Mouse (Mus musculus) embryonic facial prominence, embryonic 12.5 days (tissue): Measurements from ENCODE around the gene Qrich1. TPM values are rescaled to one million over a fixed set of nuclear protein-coding genes. Genes with fewer than 3 reads are reported as not detected.

Experiments used
- ATAC-seq: fragments of 200-750 bp; cut with Nextera tagmentation; 2 replicates; pipeline ENCODE4 v1.8.0; 2017; ENCODE audit not compliant: insufficient number of reproducible peaks, insufficient read depth, low FRiP score, low TSS enrichment
- H3K27ac ChIP-seq: fragments of 300-500 bp; sonication (generic); 2 replicates; pipeline ENCODE4 v1.5.1; 2016; ENCODE audit warnings: mild to moderate bottlenecking
- H3K27me3 ChIP-seq: fragments of 300-500 bp; sonication (generic); 2 replicates; pipeline ENCODE4 v1.6.1; 2016; ENCODE audit warnings: mild to moderate bottlenecking, moderate library complexity
- H3K36me3 ChIP-seq: fragments of 300-500 bp; sonication (generic); 2 replicates; pipeline ENCODE4 v1.6.1; 2016; ENCODE audit warnings: mild to moderate bottlenecking
- H3K4me1 ChIP-seq: fragments of 300-500 bp; sonication (generic); 2 replicates; pipeline ENCODE4 v1.6.1; 2016
- H3K4me2 ChIP-seq: fragments of 300-500 bp; sonication (generic); replicated peaks from 2 replicates; pipeline ENCODE4 v1.6.1; 2016; ENCODE audit warnings: mild to moderate bottlenecking, moderate library complexity
- H3K4me3 ChIP-seq: fragments of 300-500 bp; sonication (generic); 2 replicates; pipeline ENCODE4 v1.5.1; 2016; ENCODE audit warnings: mild to moderate bottlenecking
- H3K9ac ChIP-seq: fragments of 300-500 bp; sonication (generic); 2 replicates; pipeline ENCODE4 v1.6.1; 2016; ENCODE audit warnings: mild to moderate bottlenecking, moderate library complexity
- H3K9me3 ChIP-seq: fragments of 300-500 bp; sonication (generic); 2 replicates; pipeline ENCODE4 v1.6.1; 2016; ENCODE audit warnings: mild to moderate bottlenecking, moderate library complexity
- WGBS: fragments of 180-500 bp; shearing (Covaris S2); methylation state at CpG from one replicate; pipeline ENCODE4 v1.1.7; 2016; 5-methylcytosine and 5-hydroxymethylcytosine counted together
- polyA plus RNA-seq: library from polyadenylated mRNA; unstranded; fragments of >200 nt; fragmentation: Nextera tagmentation; extraction: Ambion mirVana; gene quantifications from 2 replicates; pipeline ENCODE4 v1.2.1, GENCODE M21; 2016

Gene Qrich1
- polyA plus RNA-seq, 1 experiment from 2014 or later: 160 TPM

DNA sequence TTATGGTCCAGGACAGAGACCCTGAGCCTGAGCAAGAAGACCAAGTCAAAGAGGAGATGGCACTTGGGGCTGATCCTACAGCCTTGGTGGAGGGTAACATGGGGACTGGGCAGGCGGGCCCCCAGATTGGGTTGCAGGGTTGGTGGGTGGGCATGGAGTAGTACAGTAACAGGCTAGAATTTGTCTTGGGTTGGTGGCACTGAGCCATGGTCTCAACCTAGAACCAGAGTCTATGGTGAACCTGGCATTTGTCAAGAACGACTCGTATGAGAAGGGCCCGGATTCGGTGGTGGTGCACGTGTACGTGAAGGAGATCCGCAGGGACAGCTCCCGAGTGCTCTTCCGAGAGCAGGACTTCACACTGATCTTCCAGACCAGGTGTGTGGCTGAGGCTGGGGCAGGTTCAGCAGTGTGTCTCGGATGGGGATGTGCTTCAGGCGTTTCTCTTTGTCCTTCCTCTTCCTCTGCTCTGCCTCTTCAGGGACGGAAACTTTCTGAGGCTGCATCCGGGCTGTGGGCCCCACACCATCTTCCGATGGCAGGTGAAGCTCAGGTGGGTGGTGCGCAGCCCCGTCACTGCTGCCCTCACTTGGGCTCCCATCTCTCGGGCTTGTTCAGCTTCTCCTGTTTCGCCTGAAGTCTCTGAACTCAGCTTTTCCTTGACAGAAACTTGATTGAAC, 22.3 kb upstream of the Qrich1 start:
- WGBS: 96% methylated on average over 19 of the region's 19 CpGs
- Histone ChIP-seq H3K27me3 (no peaks in the 10 kb centered on the region), H3K27ac (no peak overlapping the region), H3K9me3 (no peaks in the 10 kb centered on the region), H3K36me3 (peaks cover 80% of the 10 kb centered on the region), H3K4me1 (peaks cover 14% of the 10 kb centered on the region), H3K9ac (no peak overlapping the region), H3K4me2 (no peak overlapping the region), H3K4me3 (no peak overlapping the region)
- no peak for ATAC-seq

DNA sequence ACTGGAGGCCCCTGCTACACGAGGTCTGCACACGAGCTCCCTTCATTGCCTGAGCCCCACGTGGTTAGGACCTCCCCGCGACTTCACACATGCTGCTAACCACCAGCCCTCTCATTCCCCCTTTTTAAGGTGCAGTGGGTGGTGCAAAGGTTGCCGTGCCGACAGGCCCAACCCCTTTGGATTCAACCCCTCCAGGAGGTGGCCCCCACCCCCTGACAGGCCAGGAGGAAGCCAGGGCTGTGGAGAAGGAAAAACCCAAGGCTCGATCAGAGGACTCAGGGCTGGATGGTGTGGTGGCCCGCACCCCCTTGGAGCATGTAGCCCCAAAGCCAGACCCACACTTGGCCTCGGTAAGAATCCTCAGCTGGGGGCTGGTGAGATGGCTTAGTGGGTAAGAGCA, 21.7 kb upstream of the Qrich1 start:
- Histone ChIP-seq H3K4me1 (peaks cover 11% of the 10 kb centered on the region), H3K4me2 (no peak overlapping the region), H3K27me3 (no peaks in the 10 kb centered on the region), H3K9ac (no peak overlapping the region), H3K9me3 (no peaks in the 10 kb centered on the region), H3K27ac (no peak overlapping the region), H3K4me3 (no peak overlapping the region), H3K36me3 (peaks cover 80% of the 10 kb centered on the region)
- WGBS: 82% methylated on average over 10 of the region's 10 CpGs
- ATAC-seq: no peak

DNA sequence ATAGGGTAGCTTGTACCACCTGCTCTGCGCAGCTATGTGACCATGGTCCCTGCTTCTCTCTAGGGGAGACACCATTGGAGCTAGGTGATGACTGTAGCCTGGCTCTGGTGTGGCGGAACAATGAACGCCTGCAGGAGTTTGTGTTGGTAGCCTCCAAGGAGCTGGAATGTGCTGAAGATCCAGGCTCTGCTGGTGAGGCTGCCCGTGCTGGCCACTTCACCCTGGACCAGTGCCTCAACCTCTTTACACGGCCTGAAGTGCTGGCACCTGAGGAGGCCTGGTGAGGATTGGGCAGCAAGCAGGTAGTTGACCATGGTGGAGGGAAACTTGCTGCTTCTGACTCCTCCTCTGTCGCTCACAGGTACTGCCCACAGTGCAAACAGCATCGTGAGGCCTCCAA, 17.4 kb upstream of the Qrich1 start:
- Histone ChIP-seq H3K4me1 (no peaks in the 10 kb centered on the region), H3K4me2 (no peak overlapping the region), H3K4me3 (no peak overlapping the region), H3K9ac (no peak overlapping the region), H3K27ac (no peak overlapping the region), H3K9me3 (no peaks in the 10 kb centered on the region), H3K36me3 (peaks cover 93% of the 10 kb centered on the region), H3K27me3 (no peaks in the 10 kb centered on the region)
- 94% methylated on average over 7 of the region's 7 CpGs for WGBS
- no peak for ATAC-seq

DNA sequence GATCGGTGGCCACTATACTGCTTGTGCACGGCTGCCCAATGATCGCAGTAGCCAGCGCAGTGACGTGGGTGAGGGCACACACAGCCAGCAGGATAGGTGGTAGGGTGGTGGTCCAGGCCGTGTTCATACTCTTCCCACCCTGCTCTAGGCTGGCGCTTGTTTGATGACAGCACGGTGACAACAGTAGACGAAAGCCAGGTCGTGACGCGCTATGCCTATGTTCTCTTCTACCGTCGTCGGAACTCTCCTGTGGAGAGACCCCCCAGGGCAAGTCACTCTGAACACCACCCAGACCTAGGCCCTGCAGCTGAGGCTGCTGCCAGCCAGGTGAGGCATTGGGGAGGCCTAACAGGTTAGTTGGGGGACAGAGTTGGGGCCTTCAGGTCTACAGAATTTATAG, 16.7 kb upstream of the Qrich1 start:
- Histone ChIP-seq H3K4me1 (no peaks in the 10 kb centered on the region), H3K27me3 (no peaks in the 10 kb centered on the region), H3K9ac (no peak overlapping the region), H3K4me3 (no peak overlapping the region), H3K27ac (no peak overlapping the region), H3K9me3 (no peaks in the 10 kb centered on the region), H3K36me3 (peaks cover 86% of the 10 kb centered on the region), H3K4me2 (no peak overlapping the region)
- WGBS: 95% methylated on average over 15 of the region's 15 CpGs
- no peak for ATAC-seq

DNA sequence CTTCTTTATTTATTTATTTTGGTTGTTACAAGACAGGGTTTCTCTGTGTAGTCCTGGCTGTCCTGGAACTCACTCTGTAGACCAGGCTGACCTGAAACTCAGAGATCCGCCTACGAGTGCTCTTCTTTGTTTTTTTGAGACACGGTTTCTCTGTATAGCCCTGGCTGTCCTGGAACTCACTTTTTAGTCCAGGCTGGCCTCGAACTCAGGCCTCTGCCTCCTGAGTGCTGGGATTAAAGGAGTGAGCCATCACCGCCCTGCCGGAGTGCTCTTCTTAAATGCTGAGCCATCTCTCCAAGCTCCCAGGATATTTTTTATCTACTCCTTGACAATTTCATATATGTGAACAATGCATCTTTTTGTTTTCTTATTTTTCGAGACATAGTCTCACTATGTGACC, 9.7 kb upstream of the Qrich1 start:
- Histone ChIP-seq H3K9me3 (no peaks in the 10 kb centered on the region), H3K4me2 (peak overlapping the region; percentile 87), H3K4me1 (peaks cover 11% of the 10 kb centered on the region), H3K4me3 (no peak overlapping the region), H3K27ac (no peak overlapping the region; the same call in 1 of the 2 replicates), H3K27me3 (no peaks in the 10 kb centered on the region), H3K9ac (0 out of 2 replicates have a peak overlapping the region, but pooled peaks have one; percentile 7), H3K36me3 (peaks cover 42% of the 10 kb centered on the region)
- WGBS: 87% methylated on average over 7 of the region's 7 CpGs
- ATAC-seq: no peak

DNA sequence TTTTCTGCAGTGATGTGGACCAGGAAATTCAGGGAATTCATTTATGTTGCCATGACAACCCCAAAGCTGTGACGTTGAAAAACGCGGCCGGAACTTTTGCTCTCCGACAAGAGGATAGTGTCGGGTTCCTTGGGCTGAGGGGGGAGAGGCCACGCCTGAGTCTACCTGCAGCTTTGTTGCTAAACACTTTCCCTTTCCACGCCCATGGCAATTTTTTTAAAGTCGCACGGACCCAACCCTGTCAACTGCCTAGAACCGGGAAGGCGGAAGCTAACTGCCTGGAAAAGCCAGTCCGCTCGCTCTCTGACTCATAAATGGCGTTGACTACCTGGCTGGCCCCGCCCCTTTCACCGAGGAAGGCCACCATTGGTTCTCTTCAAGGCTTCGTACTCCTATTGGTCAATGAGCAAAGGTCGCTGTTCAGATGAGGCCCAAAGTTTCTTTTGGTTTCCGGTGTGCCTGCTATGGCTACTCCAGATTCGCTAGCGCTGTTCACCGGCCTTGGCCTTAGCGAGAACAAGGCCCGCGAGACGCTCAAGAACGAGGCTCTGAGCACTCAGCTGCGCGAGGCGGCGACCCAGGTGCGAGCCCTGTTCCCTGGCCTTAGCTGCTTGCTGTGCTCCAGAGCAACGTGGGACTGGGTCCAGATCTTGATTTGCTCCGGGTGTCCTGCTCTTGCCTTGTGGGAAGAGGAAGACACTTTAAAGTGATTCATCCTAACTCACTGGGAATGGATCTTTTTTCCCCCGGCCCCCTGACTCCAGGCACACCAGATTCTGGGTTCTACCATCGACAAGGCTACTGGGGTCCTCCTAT, 8.8 kb upstream of the Qrich1 start, which contains the start of gene Qars:
TSS of gene Qars (plus strand) at position 88 of the 816 bp plus-strand sequence.
- peak; percentile 93 for ATAC-seq
- Histone ChIP-seq H3K4me2 (peak within 1 kb of the TSS; percentile 87), H3K27me3 (no peaks in the 10 kb centered on the region), H3K27ac (peak within 1 kb of the TSS; percentile 61; the same call in 1 of the 2 replicates), H3K4me3 (peak within 1 kb of the TSS; percentile 60), H3K9ac (peak within 1 kb of the TSS; percentile 71), H3K9me3 (no peaks in the 10 kb centered on the region), H3K4me1 (peaks cover 11% of the 10 kb centered on the region), H3K36me3 (peaks cover 43% of the 10 kb centered on the region)
- WGBS: under 1% methylated on average over 37 of the region's 37 CpGs

DNA sequence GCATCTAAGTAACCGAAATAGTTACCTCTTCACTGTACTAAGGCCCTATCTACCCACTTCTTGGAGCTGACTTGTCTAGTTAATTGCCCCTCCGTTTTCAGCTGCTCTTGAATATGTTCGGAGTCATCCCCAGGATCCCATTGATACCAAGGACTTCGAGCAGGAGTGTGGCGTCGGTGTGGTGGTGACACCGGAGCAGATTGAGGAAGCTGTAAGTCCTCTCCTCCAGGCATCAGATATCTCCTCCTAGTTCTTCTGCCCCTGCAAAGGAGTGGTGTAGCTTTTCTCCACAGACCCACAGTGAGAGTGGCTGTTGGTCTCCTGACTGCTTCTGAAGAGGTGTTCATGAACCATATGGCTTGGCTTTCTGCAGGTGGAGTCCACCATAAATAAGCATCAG, 7.8 kb upstream of the Qrich1 start:
- no peaks in the 10 kb centered on the region for H3K9me3 ChIP-seq
- H3K36me3 ChIP-seq: peaks cover 43% of the 10 kb centered on the region

DNA sequence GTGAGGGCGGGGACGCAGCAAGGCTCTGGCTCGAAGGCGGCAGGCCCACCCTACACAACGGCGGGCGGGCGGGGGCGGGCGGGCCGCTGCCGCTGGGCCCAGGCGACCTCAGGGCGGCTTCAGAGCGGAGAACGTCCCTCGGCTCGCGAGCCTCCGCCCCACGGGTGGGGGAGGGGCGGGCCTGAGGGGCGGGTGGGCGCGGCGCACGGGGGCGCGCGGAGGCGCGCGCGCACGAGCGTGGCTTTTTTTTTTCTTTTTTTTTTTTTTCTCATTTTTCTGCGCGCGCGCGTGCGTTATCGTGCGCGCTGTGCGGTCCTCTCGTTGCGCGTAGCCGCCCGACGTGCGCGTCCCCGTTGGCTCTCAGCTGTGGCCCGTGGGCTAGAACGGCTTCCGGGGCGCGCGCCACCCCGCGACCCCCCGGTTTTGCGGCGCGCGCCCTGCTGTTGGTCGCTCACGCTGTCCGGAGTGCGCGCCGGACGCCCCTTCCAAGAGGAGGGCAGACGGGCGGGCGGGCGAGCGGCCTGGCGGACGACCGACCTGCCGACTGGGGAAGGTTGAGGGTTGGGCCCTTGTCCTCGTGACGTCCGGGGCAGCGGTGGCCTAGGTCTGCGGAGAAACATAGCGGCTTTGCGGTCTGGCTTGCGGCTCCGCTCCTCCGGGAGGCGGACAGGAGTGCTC, 786 bp downstream of the Qrich1 start:
- H3K27ac ChIP-seq: peak overlapping the region; percentile 99
- H3K9ac ChIP-seq: peak overlapping the region; percentile 96
- H3K4me1 ChIP-seq: peaks cover 18% of the 10 kb centered on the region
- H3K4me2 ChIP-seq: peak overlapping the region; percentile 70
- ATAC-seq: peak; percentile 73
- WGBS: under 1% methylated on average over 69 of the region's 95 CpGs
- no peaks in the 10 kb centered on the region for H3K9me3 ChIP-seq
- H3K27me3 ChIP-seq: no peaks in the 10 kb centered on the region
- peaks cover 41% of the 10 kb centered on the region for H3K36me3 ChIP-seq
- H3K4me3 ChIP-seq: peak overlapping the region; percentile 94

More for the DNA sequence above, 7.8 kb upstream of the Qrich1 start:
- 95% methylated on average over 7 of the region's 7 CpGs for WGBS
- Histone ChIP-seq H3K27ac (no peak overlapping the region), H3K4me2 (peak overlapping the region; percentile 87), H3K4me1 (peaks cover 11% of the 10 kb centered on the region), H3K4me3 (peak overlapping the region; percentile 60), H3K27me3 (no peaks in the 10 kb centered on the region), H3K9ac (peak overlapping the region; percentile 71)
- no peak for ATAC-seq

DNA sequence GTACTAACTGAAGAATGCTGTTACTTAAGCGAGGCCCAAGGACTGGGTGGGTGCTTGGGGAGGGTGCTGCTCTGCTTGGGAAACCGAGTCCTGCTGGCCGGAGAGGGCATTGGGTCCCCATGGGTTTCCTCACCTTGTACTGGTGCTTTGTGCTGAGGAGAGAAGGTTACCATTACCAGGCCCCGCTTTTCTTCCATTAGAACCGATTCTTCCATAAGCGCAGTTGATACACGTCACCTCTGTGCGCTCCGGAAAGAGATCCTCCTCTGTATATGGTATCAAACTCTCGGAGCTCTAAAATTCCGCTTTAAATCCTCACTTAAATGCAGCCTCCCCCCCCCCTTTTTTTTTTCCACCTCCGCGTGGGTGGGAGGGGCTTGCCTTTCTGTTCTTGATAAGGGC, 1.3 kb downstream of the Qrich1 start:
- Histone ChIP-seq H3K4me2 (peak overlapping the region; percentile 63), H3K9me3 (no peaks in the 10 kb centered on the region), H3K4me1 (peaks cover 18% of the 10 kb centered on the region), H3K36me3 (peaks cover 38% of the 10 kb centered on the region), H3K4me3 (peak overlapping the region; percentile 94), H3K27ac (peak overlapping the region; percentile 99), H3K9ac (peak overlapping the region; percentile 96), H3K27me3 (no peaks in the 10 kb centered on the region)
- ATAC-seq: 0 out of 2 replicates have a peak, but pooled peaks have one; percentile 2
- WGBS: 0% methylated on average over 13 of the region's 13 CpGs

DNA sequence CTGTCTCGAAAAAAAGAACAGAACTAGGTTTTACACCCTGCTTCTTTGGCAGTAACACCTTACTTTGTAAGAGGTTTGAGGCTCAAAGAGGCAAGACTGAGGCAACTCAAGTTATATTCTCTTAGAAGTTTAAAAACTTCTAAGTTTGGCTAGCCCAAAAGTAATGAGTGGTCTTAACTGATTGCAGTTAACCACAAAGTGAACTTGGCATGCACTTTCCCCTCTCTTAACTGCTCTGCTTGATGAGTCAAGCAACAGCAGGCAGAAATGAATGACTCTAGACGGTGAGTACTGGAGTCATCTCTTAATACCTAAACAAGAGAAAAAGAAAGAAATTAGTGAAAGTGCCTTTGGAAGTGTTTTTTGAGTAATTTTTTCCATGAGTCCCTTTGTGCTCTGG, 5.0 kb downstream of the Qrich1 start:
- Histone ChIP-seq H3K9me3 (no peaks in the 10 kb centered on the region), H3K27ac (no peak overlapping the region), H3K36me3 (peaks cover 21% of the 10 kb centered on the region; the same call in 1 of the 2 replicates), H3K4me3 (no peak overlapping the region), H3K9ac (no peak overlapping the region), H3K4me1 (peaks cover 8% of the 10 kb centered on the region), H3K27me3 (no peaks in the 10 kb centered on the region), H3K4me2 (no peak overlapping the region)
- ATAC-seq: no peak
- WGBS: 85% methylated on average over 2 of the region's 2 CpGs

DNA sequence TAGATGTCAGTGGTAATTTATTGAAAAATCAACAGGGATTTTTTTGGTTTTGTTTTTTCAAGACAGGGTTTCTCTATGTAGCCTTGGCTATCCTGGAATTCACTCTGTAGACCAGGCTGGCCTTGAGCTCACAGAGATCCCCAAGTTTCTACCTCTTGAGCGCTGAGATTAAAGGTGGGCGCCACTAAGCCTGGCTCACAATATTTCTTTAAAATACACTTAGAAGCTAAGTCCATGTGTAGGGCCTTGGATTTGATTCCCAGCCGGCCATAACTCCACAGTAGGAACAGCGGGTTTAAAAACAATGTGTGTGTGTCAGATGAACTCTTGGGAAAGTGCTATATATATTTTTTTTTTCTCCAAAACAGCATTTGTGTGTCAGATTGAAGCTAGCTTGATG, 6.7 kb downstream of the Qrich1 start:
- Histone ChIP-seq H3K9ac (no peak overlapping the region), H3K27ac (no peak overlapping the region), H3K4me1 (peaks cover 8% of the 10 kb centered on the region), H3K4me3 (no peak overlapping the region), H3K9me3 (no peaks in the 10 kb centered on the region), H3K4me2 (no peak overlapping the region), H3K36me3 (peaks cover 21% of the 10 kb centered on the region; the same call in 1 of the 2 replicates), H3K27me3 (no peaks in the 10 kb centered on the region)
- 96% methylated on average over 4 of the region's 4 CpGs for WGBS
- ATAC-seq: no peak
